Mouse (Mus musculus): Measurements from ENCODE around the gene Sf3b3.

GRCm38 (mm10) chr8:110845821-110846404, 674 bp downstream of the Sf3b3 start:
- TF ChIP-seq CTCF (IDR thresholded peaks at IDR 0.05; ENCODE audit: borderline replicate concordance, control insufficient read depth, extremely low read depth, insufficient read depth, low read length, poor library complexity) = no peak
- no peak for TF ChIP-seq POLR2A (IDR thresholded peaks at IDR 0.05; ENCODE audit: control insufficient read depth, extremely low read depth, insufficient read depth, low read length, poor library complexity)
